Mouse (Mus musculus): ENCODE results near the gene Mettl27.
A peak's percentile ranks its signal among the peaks of the same experiment; 100 is the strongest.
"Not testable (repeated sequence)": the region's sequence is repeated elsewhere in the genome, so short reads cannot be mapped to it uniquely, and the experiment has no call there.

The Mettl27 gene

GRCm38 (mm10) chr5:134951053-134951884 lies 19.1 kb downstream of the Mettl27 start:
- no peak for DNase-seq (ENCODE audit: low read depth)

DNA sequence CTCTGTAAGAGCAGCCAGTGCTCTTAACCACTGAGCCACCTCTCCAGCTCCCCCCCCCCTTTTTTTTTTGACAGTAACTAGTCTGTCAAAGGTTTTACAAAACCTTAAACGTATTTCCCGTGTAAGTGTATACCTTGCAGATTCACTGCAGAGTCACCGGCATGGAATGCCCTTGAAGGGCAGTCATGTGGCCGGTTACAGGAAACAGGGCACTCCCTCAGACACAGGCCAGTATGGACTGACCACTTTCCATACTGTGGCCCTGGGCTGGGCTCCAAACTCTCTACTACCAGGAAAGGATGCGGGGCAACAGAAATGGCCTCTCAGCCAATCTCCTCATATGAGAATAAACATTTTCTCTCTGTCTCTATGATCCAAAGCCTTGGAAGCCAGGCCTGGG lies 23.3 kb downstream of the Mettl27 start:
- no peak for DNase-seq (ENCODE audit: low read depth)

DNA sequence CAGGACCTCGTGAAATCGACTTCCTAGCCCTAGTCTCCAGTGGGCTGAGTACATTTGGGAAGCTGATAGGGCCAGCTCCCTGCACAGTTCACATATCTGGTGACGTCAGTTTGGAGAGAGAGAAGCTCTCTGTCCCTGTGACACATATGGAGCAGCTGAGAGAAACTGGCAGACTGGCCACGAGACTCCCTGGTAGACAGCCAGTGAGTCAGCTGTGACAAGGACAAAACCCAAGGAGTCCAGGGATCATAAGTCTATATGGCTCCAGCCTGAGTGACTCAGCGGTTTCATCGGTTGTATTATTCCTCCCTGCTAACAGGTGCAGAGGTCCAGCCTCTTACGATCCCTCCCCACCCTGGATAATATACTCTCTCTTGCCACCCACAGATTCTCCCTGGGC lies 26.9 kb downstream of the Mettl27 start:
- peak; percentile 55 for DNase-seq (ENCODE audit: low read depth)

DNA sequence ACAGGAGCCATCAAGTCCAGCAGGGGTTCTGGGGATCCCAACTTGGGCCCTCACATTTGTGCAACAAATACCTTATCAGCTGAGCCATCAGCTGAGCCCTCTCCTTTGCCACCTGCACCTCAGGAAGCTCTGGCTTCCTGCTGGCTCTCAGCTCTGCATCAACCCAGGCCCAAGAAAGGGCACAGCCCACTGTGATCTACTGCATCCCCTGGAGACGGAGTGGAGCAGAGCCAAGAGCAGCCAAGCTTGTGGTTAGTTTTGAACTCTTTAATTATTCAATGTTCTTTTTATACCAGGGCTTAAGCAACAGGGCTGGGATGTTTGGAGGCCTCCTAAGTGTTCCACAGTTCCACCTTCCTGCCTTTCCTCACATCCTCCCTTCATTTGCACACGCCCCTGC lies 28.3 kb downstream of the Mettl27 start:
- peak; percentile 27 for DNase-seq (ENCODE audit: low read depth)

- DNase-seq (ENCODE audit: low read depth) = no peak
Observed at GRCm38 (mm10) chr5:134961519-134961918, 29.4 kb downstream of the Mettl27 start.

- peak; percentile 23 for DNase-seq (ENCODE audit: low read depth)
Observed at GRCm38 (mm10) chr5:134963546-134963945, 31.4 kb downstream of the Mettl27 start.

- not testable (repeated sequence) for DNase-seq (ENCODE audit: low read depth)
Observed at GRCm38 (mm10) chr5:134964655-134965054, 32.5 kb downstream of the Mettl27 start.

DNA sequence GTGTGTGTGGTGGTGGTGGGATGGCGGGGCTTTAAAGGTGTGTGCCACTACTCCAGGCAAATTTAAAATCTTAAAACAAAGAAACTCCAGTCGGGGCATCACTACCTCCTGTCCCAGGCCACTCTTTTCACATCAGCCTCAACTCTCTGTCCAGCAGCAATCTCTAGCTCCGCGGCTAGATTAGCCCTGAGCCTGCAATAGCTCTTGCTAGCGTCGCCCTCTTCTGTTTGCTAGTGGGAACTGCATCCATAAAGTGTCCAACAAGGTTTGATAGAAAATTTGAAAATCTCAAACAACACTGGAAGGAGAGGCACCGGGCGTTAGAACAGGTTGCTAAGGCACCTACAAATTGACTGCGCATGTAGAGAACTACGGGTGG lies 33.3 kb downstream of the Mettl27 start:
- peak; percentile 29 for DNase-seq (ENCODE audit: low read depth)

- DNase-seq (ENCODE audit: low read depth) = no peak
Observed at GRCm38 (mm10) chr5:134965852-134966821, 34.0 kb downstream of the Mettl27 start.

DNA sequence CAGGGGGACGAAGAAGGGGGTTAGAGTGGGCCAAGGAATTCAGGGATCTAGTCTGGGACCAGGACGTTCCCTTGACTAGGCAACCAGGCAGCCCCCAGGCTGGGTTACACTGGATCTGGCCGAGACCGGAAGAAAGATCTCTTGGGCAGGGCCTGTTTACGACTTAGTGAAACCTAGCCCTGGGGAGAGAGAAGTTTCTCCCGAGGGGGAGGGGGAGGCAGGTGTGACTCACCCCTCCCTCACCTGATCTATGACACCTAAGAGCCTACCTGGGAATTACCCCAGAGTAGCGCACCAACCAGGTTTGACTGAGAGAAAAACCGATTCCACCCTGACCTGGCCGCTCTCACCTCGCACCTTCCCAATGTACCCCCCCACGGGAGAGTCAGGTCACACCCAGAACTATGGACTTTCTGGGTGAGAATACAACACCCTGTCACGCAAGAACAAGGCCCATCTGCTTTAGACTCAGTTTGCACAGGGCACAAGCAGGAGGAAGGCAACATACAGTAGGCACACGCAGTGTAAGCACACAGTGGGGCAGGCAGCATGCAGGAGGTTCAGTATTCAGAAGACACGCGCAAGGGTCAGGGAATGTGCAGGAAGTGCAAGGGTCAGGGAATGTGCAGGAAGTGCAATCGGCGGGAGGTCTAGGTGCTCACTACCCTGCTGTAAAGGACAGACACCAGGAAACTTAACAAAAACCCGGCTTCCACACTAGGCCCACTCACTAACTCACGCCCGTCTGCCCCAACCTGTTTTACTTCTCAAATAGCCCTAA lies 35.2 kb downstream of the Mettl27 start:
- DNase-seq (ENCODE audit: low read depth) = no peak

DNA sequence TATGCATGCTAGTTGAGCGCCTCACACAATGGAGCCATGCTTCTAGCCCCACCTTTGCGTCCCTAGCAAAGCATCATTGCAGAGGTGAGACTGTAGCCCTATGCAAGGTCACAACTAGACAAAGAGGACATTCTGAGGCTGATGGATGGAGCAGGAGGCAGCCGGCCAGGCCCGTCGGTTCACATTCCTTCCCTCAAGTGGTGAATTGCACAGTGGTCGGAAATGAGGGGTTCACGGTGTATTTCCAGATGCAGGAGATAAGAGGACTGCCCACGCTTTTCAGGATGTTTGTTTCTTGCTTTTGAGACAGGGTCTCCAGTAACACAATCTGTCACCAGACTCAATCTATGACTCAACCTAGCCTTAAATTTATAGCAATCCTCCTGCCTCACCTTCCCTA lies 38.5 kb downstream of the Mettl27 start:
- no peak for DNase-seq (ENCODE audit: low read depth)

- DNase-seq (ENCODE audit: low read depth) = no peak
Observed at GRCm38 (mm10) chr5:134973081-134973480, 40.9 kb downstream of the Mettl27 start.

DNA sequence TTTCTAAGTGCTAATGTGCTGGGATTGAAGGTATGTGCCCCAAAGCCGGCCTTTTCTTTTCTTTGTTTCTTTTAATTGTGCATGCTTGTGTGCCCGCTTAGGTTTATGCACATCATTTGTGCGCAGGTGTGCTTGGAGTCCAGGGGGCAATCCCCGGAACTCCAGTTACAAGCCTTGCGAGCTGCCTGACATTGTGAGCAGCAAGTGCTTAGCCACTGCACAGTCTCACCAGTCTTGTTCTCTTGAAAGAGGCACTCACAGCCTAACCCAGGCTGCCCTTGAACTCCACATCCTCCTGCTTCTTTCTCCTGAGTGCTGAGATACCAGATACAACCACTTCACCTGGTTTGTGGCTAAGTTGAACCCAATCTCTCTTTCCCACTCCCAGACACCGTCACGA lies 41.4 kb downstream of the Mettl27 start:
- DNase-seq (ENCODE audit: low read depth) = no peak

DNA sequence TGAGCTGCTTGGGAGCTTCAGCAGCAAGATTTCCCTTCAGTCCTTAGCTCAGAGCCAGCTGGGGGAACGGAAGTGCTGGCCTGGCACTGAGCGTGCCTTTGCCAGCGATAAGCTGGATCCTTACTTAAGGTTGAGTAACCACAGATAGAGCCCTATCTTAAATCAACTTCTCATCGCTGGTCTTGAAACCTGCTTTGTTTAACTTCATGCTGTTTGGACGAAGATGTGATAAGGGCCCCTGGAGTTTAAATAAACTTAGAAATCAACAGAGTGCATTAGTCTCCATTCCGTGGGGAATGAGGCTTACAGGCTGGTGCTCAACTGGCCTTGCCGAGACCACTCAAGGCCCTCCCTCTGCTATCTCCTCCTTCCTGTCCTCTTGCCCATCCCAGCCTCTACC lies 42.1 kb downstream of the Mettl27 start:
- DNase-seq (ENCODE audit: low read depth) = no peak

GRCm38 (mm10) chr5:134974921-134975320 lies 42.8 kb downstream of the Mettl27 start:
- no peak for DNase-seq (ENCODE audit: low read depth)

DNA sequence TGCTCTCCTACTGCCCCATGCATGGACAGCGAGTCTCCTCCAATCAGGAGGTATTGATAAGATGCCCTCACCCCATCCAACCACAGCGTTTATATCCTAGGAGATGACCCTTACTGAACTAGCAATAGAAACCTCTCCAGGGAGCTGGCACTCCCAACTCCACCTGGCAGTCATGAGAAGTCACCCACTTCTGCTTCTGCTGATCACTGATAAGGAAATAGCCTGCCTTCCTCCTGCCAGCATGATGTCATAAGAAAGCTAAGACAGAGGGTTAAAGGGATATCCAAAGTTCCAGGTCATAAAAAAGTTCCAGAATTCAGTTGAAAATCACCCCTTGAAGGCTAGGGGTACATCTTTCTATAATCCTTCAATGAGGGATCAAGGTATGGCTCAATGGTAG lies 44.0 kb downstream of the Mettl27 start:
- no peak for DNase-seq (ENCODE audit: low read depth)

- DNase-seq (ENCODE audit: low read depth) = no peak
Observed at GRCm38 (mm10) chr5:134976577-134977250, 44.5 kb downstream of the Mettl27 start.

DNA sequence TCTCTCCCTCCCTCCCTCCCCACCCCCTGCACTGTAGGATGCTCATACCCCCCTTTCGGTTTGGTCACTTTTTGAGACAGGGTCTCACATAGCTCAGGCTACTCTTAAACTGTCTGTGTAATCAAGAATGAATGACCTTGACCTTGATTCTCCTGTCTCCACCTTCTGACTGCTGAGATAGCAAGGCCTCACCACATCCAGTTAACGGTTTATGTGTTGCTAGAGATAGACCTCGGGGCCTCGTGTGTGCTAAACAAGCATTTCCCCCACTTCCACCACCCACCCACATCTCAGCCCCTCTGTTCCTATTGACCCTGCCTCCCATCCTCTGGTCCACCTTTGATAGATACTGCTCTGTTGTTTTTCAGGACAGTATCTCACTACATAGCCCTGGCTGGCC lies 45.7 kb downstream of the Mettl27 start:
- no peak for DNase-seq (ENCODE audit: low read depth)

- no peak for DNase-seq (ENCODE audit: low read depth)
Observed at GRCm38 (mm10) chr5:134981149-134981548, 49.0 kb downstream of the Mettl27 start.

GRCm38 (mm10) chr5:134983111-134983510 lies 50.9 kb downstream of the Mettl27 start:
- no peak for DNase-seq (ENCODE audit: low read depth)

- DNase-seq (ENCODE audit: low read depth) = no peak
Observed at GRCm38 (mm10) chr5:134983771-134984170, 51.6 kb downstream of the Mettl27 start.

Measured in fibroblast of lung, adult 2 months (primary cell).